Mouse (Mus musculus): ENCODE results near the gene Fuk.
"Not testable (repeated sequence)": the region's sequence is repeated elsewhere in the genome, so short reads cannot be mapped to it uniquely, and the experiment has no call there.

- TF ChIP-seq CTCF, EP300 (IDR thresholded peaks at IDR 0.05): not testable (repeated sequence)
Measured at GRCm38 (mm10) chr8:110856073-110856472, 46.2 kb downstream of the Fuk start.

Data from lung, postnatal 0 days (tissue).